ENCODE assay signal across 21 mouse cellular contexts in the genomic region with DNA sequence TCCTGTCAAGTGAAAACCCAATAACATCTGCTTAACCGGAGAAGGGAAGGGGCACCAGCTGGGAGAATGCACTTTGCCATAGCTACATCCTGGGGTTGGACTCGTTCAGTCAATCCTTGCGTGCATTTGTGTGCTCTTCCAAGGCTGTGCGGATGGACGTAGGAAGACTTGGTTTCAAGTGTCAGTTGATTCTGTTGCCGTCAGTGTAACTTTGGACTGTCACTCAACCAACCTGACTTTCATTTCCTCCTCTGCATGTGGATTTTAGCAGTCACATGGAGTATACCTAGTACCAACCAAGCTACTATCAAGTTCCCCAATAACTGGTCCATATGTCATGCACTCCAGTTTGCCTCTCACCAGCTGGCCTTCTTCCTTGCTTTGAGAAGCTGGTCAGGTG. TPM values are rescaled to one million over a fixed set of nuclear protein-coding genes. Genes with fewer than 3 reads are reported as not detected.
DNase-seq lines count a peak whose midpoint lies in the region; ATAC-seq and TF ChIP-seq lines count a peak whose summit lies in the region.
"Had no signal": no experiment of that assay in that cellular context is flagged by ENCODE, and none has a peak within 500 bp of the region (broad histone marks: within the 10 kb centered on the region; RNA-seq: fewer than 3 reads in every experiment).

No protein-coding gene starts in this region.

- WGBS in liver, adult 2 months, result 71% methylated on average over 6 of the region's 6 CpGs

- DNase-seq in gastrocnemius, adult 2 months, result no peak
- DNase-seq in gastrocnemius, adult 8-10 months (ENCODE audit: low spot score in 2 of 2), result no peak
- peak; percentile 30 for DNase-seq in liver, adult 2 months (ENCODE audit: extremely low read depth, low read depth, low spot score)
- DNase-seq in liver, result no peak
- DNase-seq in splenic B cell, adult 2 months (ENCODE audit: low read depth, low spot score), result peak; percentile 39
- no peak for DNase-seq in Muller cell, postnatal 12 days (ENCODE audit: inconsistent ontology term)
- DNase-seq: cerebellum, adult 2 months; cerebellum, postnatal 36 days; gastrocnemius, postnatal 36 days; heart, postnatal 10 days; lung, postnatal 14 days; right cerebral cortex, postnatal 4 days had no signal

- no peak for TF ChIP-seq POLR2A in liver, adult 2 months (IDR thresholded peaks at IDR 0.05; ENCODE audit: extremely low read depth, insufficient read depth, low read length)

- H3K4me1 ChIP-seq in liver, adult 2 months (ENCODE audit: control insufficient read depth, insufficient read depth, low read length), result peaks cover 41% of the 10 kb centered on the region

- no peaks in the 10 kb centered on the region for H3K27me3 ChIP-seq in liver, adult 2 months (ENCODE audit: control insufficient read depth, insufficient read depth, low read length)
- H3K27me3 ChIP-seq in splenic B cell, adult 2 months (ENCODE audit: control insufficient read depth, insufficient read depth, low read length, poor library complexity, severe bottlenecking), result no peaks in the 10 kb centered on the region
- H3K27me3 ChIP-seq: neural tube, embryonic 12.5 days had no signal

- no peak for TF ChIP-seq CTCF in gastrocnemius, adult 2 months (IDR thresholded peaks at IDR 0.05)
- TF ChIP-seq CTCF in liver, adult 2 months (IDR thresholded peaks at IDR 0.05; ENCODE audit: low read depth, low read length), result no peak

- peak overlapping the region; percentile 28 for H3K27ac ChIP-seq in gastrocnemius, adult 2 months
- H3K27ac ChIP-seq in liver, adult 2 months (replicated peaks; ENCODE audit: insufficient read depth, low read depth, low read length), result no peak overlapping the region
- H3K27ac ChIP-seq: kidney, postnatal 0 days; liver, embryonic 14.5 days; neural tube, embryonic 12.5 days had no signal

- no peak overlapping the region for H3K9ac ChIP-seq in liver, adult 2 months (ENCODE audit: low read depth, low read length)
- H3K9ac ChIP-seq: liver, embryonic 14.5 days; neural tube, embryonic 12.5 days had no signal

- no peak overlapping the region for H3K4me3 ChIP-seq in gastrocnemius, adult 2 months
- no peak overlapping the region for H3K4me3 ChIP-seq in liver, adult 2 months (ENCODE audit: insufficient read depth, low read depth, low read length)
- H3K4me3 ChIP-seq: embryonic facial prominence, embryonic 10.5 days; heart, embryonic 10.5 days; neural tube, embryonic 12.5 days had no signal

- intact Hi-C loops in gastrocnemius, adult 2 months (cut with DNase I), result no loop called here

- ATAC-seq in granulocyte monocyte progenitor cell, adult 5-6 weeks (replicated peaks; ENCODE audit: poor library complexity, severe bottlenecking), result peak; percentile 80
- ATAC-seq: forebrain, embryonic 14.5 days; hindbrain, embryonic 16.5 days; intestine, postnatal 0 days had no signal

- no peaks in the 10 kb centered on the region for H3K36me3 ChIP-seq in liver, adult 2 months (ENCODE audit: control insufficient read depth, insufficient read depth, low read length)
- H3K36me3 ChIP-seq in splenic B cell, adult 2 months (ENCODE audit: control insufficient read depth, insufficient read depth, low read length, poor library complexity, severe bottlenecking), result no peaks in the 10 kb centered on the region
- H3K36me3 ChIP-seq: embryonic facial prominence, embryonic 10.5 days; heart, embryonic 10.5 days; neural tube, embryonic 12.5 days had no signal

- H3K79me2 ChIP-seq in liver, adult 2 months (ENCODE audit: control insufficient read depth, insufficient read depth, low read length), result peaks cover 42% of the 10 kb centered on the region

RNA-seq across cellular contexts. Expression of gene Nek6, which starts 33.5 kb away (rescaled TPM):
- 10 to 100 TPM in 1 of 2 experiments, 1 to 10 TPM in 1; 4.9 to 10.7 TPM for total RNA-seq in gastrocnemius, adult 2 months (2021)
- 10 to 100 TPM; 10.7 to 15.6 (median 14.1) TPM for total RNA-seq in gastrocnemius, adult 8-10 months (2022)
- total RNA-seq in liver, adult 2 months (2014; rRNA removed), result 13.6 and 17.1 TPM in 2 replicates
- polyA plus RNA-seq in liver, adult 2 months (2012; rRNA removed), result 51.0 and 58.8 TPM in 2 replicates
- total RNA-seq in granulocyte monocyte progenitor cell, adult 5-6 weeks (2014; fragmentation: Nextera tagmentation), result 7.3 and 24.4 TPM in 2 replicates
- total RNA-seq in granulocyte monocyte progenitor cell, adult 5-6 weeks (2017), result 7.5 TPM in 2 replicates

Comparison
In these comparisons a context has a peak if more than half of its experiments do, and no peak if none do; other contexts are left out.
1. DNase-seq: peak in liver, adult 2 months (single experiment) and splenic B cell, adult 2 months (single experiment); none in gastrocnemius, adult 2 months (single experiment), gastrocnemius, adult 8-10 months (0 of 2), liver (single experiment) and Muller cell, postnatal 12 days (single experiment).